ENCODE assay signal across 17 mouse cellular contexts in the genomic region with DNA sequence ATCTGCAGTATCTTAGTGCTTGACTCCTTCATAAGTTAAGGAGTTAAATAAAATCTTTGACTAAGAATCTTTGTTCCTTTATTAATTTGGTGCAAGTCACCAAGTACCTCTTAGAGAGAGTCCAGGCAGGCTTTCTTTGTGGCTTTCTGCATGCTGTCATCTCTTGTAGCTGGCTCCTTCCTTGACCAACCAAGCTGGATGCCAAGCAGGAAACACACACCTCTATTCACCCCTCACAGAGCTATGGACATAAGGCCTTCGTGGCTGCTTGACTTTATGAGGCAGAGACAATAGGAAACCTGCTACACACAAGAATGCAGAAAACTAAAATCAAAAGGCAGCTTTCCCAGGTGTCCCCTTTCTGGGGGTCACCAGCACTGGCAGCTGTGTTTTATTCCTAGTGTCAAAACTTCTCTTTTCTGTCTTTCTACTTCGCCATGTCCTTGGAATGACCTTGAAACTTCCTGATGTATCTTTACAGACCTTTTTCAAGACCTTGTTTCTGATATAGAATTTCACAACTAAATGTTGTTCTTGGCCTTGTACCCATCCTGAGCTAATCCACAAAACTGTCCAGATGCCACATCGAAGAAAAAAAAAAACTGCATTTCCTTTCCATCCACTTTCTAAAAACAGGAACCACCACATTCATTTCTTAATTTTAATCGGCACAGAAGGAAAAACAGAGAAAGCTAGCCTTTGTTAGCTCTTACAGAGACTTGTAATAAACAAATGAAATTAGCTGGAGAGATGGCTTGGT.
A peak's percentile ranks its signal among the peaks of the same experiment; 100 is the strongest.
DNase-seq lines count a peak whose midpoint lies in the region; ATAC-seq and TF ChIP-seq lines count a peak whose summit lies in the region.
"Had no signal": no experiment of that assay in that cellular context is flagged by ENCODE, and none has a peak within 500 bp of the region (broad histone marks: within the 10 kb centered on the region; RNA-seq: fewer than 3 reads in every experiment).

No protein-coding gene starts in this region.

- intact Hi-C loops in left cerebral cortex, postnatal 36 days (cut with DNase I): no loop called here

- H3K4me2 ChIP-seq in liver, embryonic 12.5 days: no peak overlapping the region
- H3K4me2 ChIP-seq in liver, embryonic 11.5 days: no peak overlapping the region
- H3K4me2 ChIP-seq: forebrain, embryonic 13.5 days; hindbrain, embryonic 13.5 days had no signal

- H3K9ac ChIP-seq in liver, embryonic 12.5 days: no peak overlapping the region
- no peak overlapping the region for H3K9ac ChIP-seq in liver, embryonic 11.5 days (ENCODE audit: low read depth, low read length)
- H3K9ac ChIP-seq: forebrain, embryonic 13.5 days; hindbrain, embryonic 13.5 days had no signal

- no peak for TF ChIP-seq POLR2A in bone marrow macrophage, adult 2 months (IDR thresholded peaks at IDR 0.05; ENCODE audit: borderline replicate concordance, low read depth, low read length)

- DNase-seq in heart, adult 11 months: peak; percentile 31
- no peak for DNase-seq in heart, postnatal 4 days
- no peak for DNase-seq in liver, embryonic 11.5 days (ENCODE audit: low spot score)
- DNase-seq in MN1 (ENCODE audit: low spot score): peak; percentile 37
- no peak for DNase-seq in left cerebral cortex, postnatal 36 days (ENCODE audit: low spot score in 2 of 2)
- no peak for DNase-seq in urinary bladder, adult 2 months (ENCODE audit: low spot score)
- DNase-seq: adrenal gland, postnatal 14 days; cerebellum, adult 18-20 months; cerebellum, adult 9-11 months; gastrocnemius, postnatal 10 days; heart, postnatal 10 days had no signal

- 65% methylated on average over 4 of the region's 4 CpGs for WGBS in liver, embryonic 12.5 days (ENCODE audit: insufficient replicate concordance)
- WGBS in liver, embryonic 11.5 days: 71% methylated on average over 4 of the region's 4 CpGs

- TF ChIP-seq CTCF in bone marrow macrophage, adult 2 months (IDR thresholded peaks at IDR 0.05; ENCODE audit: low read depth, low read length): no peak

- no peak overlapping the region for H3K4me3 ChIP-seq in liver, embryonic 12.5 days
- no peak overlapping the region for H3K4me3 ChIP-seq in liver, embryonic 11.5 days (ENCODE audit: low read depth, low read length)
- H3K4me3 ChIP-seq in bone marrow macrophage, adult 2 months (ENCODE audit: insufficient read depth, low read length): no peak overlapping the region
- H3K4me3 ChIP-seq: embryonic facial prominence, embryonic 10.5 days; forebrain, embryonic 13.5 days; hindbrain, embryonic 13.5 days had no signal

- peaks cover 49% of the 10 kb centered on the region for H3K4me1 ChIP-seq in liver, embryonic 12.5 days
- peaks cover 10% of the 10 kb centered on the region for H3K4me1 ChIP-seq in liver, embryonic 11.5 days (replicated peaks; ENCODE audit: control insufficient read depth, insufficient read depth, low read length)
- peaks cover 17% of the 10 kb centered on the region for H3K4me1 ChIP-seq in bone marrow macrophage, adult 2 months (ENCODE audit: control insufficient read depth, insufficient read depth, low read length)
- H3K4me1 ChIP-seq: embryonic facial prominence, embryonic 10.5 days had no signal

- H3K9me3 ChIP-seq in liver, embryonic 12.5 days (replicated peaks): no peaks in the 10 kb centered on the region
- H3K9me3 ChIP-seq in liver, embryonic 11.5 days (ENCODE audit: control insufficient read depth, low read length): no peaks in the 10 kb centered on the region
- H3K9me3 ChIP-seq: embryonic facial prominence, embryonic 10.5 days; forebrain, embryonic 13.5 days; hindbrain, embryonic 13.5 days had no signal

- no peaks in the 10 kb centered on the region; the same call in 1 of the 2 replicates for H3K27me3 ChIP-seq in liver, embryonic 12.5 days (replicated peaks)
- no peaks in the 10 kb centered on the region for H3K27me3 ChIP-seq in liver, embryonic 11.5 days (replicated peaks; ENCODE audit: control insufficient read depth, insufficient read depth, low read length)
- H3K27me3 ChIP-seq: forebrain, embryonic 13.5 days; hindbrain, embryonic 13.5 days had no signal

- peak overlapping the region; percentile 37; the same call in 1 of the 2 replicates for H3K27ac ChIP-seq in liver, embryonic 12.5 days
- no peak overlapping the region for H3K27ac ChIP-seq in liver, embryonic 11.5 days (ENCODE audit: low read depth, low read length)
- H3K27ac ChIP-seq in bone marrow macrophage, adult 2 months (ENCODE audit: insufficient read depth, low read depth, low read length): peak overlapping the region; percentile 25; the same call in 1 of the 2 replicates
- H3K27ac ChIP-seq: embryonic facial prominence, embryonic 10.5 days; forebrain, embryonic 13.5 days; hindbrain, embryonic 13.5 days; hindbrain, postnatal 0 days had no signal

- ATAC-seq in liver, embryonic 12.5 days: no peak
- ATAC-seq in liver, embryonic 11.5 days (replicated peaks; ENCODE audit: low FRiP score): no peak
- ATAC-seq: forebrain, embryonic 13.5 days; hindbrain, postnatal 0 days had no signal

- H3K36me3 ChIP-seq in liver, embryonic 12.5 days: no peaks in the 10 kb centered on the region
- no peaks in the 10 kb centered on the region for H3K36me3 ChIP-seq in liver, embryonic 11.5 days (ENCODE audit: control insufficient read depth, insufficient read depth, low read length)
- H3K36me3 ChIP-seq: embryonic facial prominence, embryonic 10.5 days; hindbrain, embryonic 13.5 days had no signal

Comparison
In these comparisons a context has a peak if more than half of its experiments do, and no peak if none do; other contexts are left out.
1. DNase-seq: peak in heart, adult 11 months (single experiment) and MN1 (single experiment); none in heart, postnatal 4 days (single experiment), liver, embryonic 11.5 days (single experiment), left cerebral cortex, postnatal 36 days (0 of 2) and urinary bladder, adult 2 months (single experiment).